Mouse (Mus musculus) lung, postnatal 36 days (tissue): ENCODE measurements at regions not wholly inside any gene's neighbourhood (a gene's known extent, or its start where the extent isn't known, plus 50 kb on each side); places are given as distances from the start of the nearest gene placed in this dataset.

ENCODE experiments used
- DNase-seq: peaks from one replicate; pipeline ENCODE4 v3.0.0; 2022; ENCODE audit warnings: mixed read lengths

DNA sequence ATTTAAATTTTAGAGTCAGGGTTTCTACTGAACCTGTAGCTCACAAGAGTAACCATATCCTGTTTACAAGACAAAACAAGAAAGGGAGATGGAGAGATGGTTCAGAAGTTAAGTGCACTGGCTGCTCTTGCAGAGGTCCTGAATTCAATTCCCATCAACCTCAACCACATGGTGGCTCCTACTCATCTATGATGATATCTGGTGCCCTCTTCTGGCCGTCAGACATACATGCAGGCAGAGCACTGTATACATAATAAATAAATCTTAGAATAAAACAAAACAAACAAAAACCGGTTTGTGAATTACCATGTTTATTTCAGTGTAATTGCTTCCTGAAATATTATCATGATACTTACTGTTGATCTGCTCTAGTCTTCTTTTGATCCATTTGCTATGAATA lies 845.4 kb downstream of the Pcdh18 start:
- DNase-seq: no peak

GRCm38 (mm10) chr3:48890403-48890802 lies 866.7 kb downstream of the Pcdh18 start:
- DNase-seq: no peak

DNA sequence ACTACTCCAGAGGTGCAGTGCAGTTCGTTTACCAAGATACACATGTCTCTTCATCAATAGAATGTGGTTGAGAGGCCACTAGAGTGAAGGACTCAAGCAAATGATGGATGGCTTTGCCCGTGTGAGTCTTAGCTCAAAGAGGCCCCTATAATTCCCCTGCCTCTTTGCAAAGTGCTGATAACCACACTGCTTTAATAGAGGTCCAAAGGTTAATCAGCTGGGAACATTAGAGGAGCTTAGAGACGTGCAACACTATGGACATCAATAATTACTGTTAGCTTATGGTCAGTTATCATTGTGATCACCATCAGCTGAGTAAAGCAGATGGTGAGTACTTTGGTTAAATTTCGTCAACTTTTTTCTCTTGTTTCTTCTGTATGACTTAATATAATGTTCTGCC lies 869.2 kb downstream of the Pcdh18 start:
- no peak for DNase-seq

- no peak for DNase-seq
These were observed 887.6 kb downstream of the Pcdh18 start for GRCm38 (mm10) chr3:48869527-48869926.

DNA sequence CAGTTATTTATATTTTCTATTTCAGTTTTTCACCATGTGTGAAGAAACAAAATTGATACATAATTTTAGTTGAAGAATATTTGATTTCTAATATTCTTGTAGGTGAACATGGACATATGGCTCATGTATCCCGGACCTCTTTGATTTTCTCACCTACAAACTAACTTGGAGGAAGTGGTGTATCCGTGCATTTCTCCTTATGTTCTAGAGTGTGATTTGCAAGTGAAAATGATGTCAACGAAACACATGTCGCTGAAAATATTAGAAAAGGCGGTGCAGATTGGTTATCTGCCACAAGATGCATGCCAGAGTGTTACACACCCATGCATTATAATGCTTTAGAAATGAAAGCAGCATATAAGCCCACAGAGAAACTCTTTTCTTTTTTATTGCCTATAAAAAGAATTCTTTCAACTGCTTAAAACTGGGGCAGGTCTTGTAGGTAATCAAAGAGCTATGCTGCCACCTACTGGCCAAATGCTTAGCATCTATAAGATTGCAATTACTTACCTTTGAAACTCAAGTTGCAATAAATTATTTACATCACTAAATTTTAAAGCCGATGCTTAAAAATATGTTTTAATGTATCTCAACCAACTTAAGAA lies 911.0 kb downstream of the Pcdh18 start:
- peak; percentile 69 for DNase-seq

- no peak for DNase-seq
These were observed 916.4 kb downstream of the Pcdh18 start for GRCm38 (mm10) chr3:48840692-48841091.

DNA sequence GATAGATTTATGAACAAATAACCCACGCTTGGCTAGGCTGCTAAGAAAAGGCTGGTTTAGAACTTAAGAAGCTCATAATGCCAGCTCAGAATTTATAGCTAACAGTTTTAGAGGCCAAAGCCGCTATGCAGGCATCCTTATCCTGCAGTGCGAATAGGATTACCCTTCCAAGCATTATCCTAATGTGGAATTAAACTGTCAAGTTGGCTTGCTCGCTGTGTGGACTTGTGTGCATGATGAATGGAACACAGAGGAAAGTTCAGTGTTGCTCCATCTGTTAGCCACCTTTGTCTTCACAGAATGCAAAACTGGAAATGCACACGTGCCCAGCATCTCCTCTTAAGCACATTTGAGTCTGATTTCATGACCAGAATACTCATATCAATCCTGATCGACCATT lies 933.8 kb downstream of the Pcdh18 start:
- no peak for DNase-seq

DNA sequence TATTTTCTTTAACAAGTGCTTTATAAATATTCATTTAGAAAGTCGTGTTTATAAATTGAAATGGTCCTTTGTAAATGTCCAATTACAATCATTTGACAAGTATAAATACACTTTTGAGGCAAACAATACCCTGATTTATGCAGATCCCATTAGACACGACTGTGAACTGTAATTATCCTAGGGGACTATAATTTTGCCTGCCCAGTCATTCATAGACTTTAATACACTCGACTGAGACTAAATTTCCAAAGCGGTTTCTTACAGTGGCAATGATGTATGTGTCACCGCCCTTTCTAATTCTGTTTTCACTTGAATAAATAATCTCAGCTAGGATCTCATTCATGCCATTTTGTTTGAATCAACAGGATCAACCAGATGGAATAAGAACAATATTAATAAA lies 952.7 kb downstream of the Pcdh18 start:
- no peak for DNase-seq

DNA sequence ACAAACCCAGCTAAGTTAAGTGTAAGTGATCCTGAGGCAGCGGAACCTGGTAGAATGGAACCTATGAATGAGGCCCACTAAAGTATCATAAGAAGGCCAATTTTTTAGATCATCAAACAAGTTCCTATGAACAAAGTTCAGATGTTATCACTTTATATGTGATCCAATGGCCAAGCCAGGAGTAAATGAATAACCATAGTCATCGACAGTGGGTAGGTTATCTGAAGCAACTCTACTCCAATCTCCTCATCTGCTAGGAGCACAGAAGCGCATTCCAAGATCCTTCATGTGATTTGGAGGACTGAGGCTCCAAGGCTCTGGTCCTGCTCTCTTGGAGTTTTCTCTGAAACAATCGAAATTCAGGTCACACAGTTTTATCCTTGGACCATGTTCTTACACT lies 985.4 kb downstream of the Pcdh18 start:
- no peak for DNase-seq
